Mouse (Mus musculus) C2C12 (cell line): Measurements from ENCODE around the gene Pax4. TPM values are rescaled to one million over a fixed set of nuclear protein-coding genes. Genes with fewer than 3 reads are reported as not detected.

Experiments
- H3K27me3 ChIP-seq: one replicate; pipeline ENCODE4 v1.6.1; 2011; ENCODE audit not compliant: control insufficient read depth, insufficient read depth, insufficient read length
- H3K36me3 ChIP-seq: one replicate; pipeline ENCODE4 v1.6.1; 2011; ENCODE audit not compliant: control insufficient read depth, insufficient read depth
- H3K4me3 ChIP-seq: one replicate; pipeline ENCODE4 v1.5.1; 2011; ENCODE audit warnings: mild to moderate bottlenecking, control low read depth; ENCODE audit not compliant: poor library complexity, insufficient read depth, severe bottlenecking
- H3K79me2 ChIP-seq: one replicate; pipeline ENCODE4 v1.6.1; 2011; ENCODE audit not compliant: control insufficient read depth, insufficient read depth
- H3K79me3 ChIP-seq: one replicate; pipeline ENCODE4 v1.6.1; 2011; ENCODE audit warnings: low read depth, control low read depth
- H3ac ChIP-seq: one replicate; pipeline ENCODE3; 2011; ENCODE audit warnings: low read depth; ENCODE audit not compliant: control insufficient read depth, insufficient read length
- CEBPB ChIP-seq: IDR thresholded peaks from one replicate; pipeline ENCODE4 v1.6.1; 2011; ENCODE audit warnings: low read depth, mild to moderate bottlenecking, control low read depth, moderate library complexity
- CTCF ChIP-seq: IDR thresholded peaks from one replicate; pipeline ENCODE4 v1.5.1; 2011; ENCODE audit not compliant: control insufficient read depth, insufficient read depth, insufficient read length
- FOSL1 ChIP-seq: IDR thresholded peaks from one replicate; pipeline ENCODE4 v1.8.0; 2011; ENCODE audit warnings: mild to moderate bottlenecking, low read length; ENCODE audit not compliant: poor library complexity, insufficient read depth, severe bottlenecking
- MAX ChIP-seq: IDR thresholded peaks from one replicate; pipeline ENCODE4 v1.6.1; 2011; ENCODE audit warnings: mild to moderate bottlenecking, control low read depth
- MYOD1 ChIP-seq: IDR thresholded peaks from one replicate; pipeline ENCODE4 v1.6.1; 2011; ENCODE audit warnings: low read depth; ENCODE audit not compliant: control insufficient read depth, insufficient read length
- MYOG ChIP-seq: IDR thresholded peaks from one replicate; pipeline ENCODE4 v1.6.1; 2011; ENCODE audit not compliant: control insufficient read depth, insufficient read length; ENCODE audit errors: extremely low read depth
- USF1 ChIP-seq: IDR thresholded peaks from one replicate; pipeline ENCODE4 v1.6.1; 2011; ENCODE audit warnings: low read depth, mild to moderate bottlenecking, control low read depth, moderate library complexity
- polyA plus RNA-seq: library from polyadenylated mRNA; unstranded; fragments of >200 nt; fragmentation: generic; extraction: Trizol; gene quantifications from one replicate; pipeline ENCODE4 v1.2.1, GENCODE M21; 2012; ENCODE audit warnings: missing spikeins

Pax4 gene
- polyA plus RNA-seq, 1 experiment = not detected

- H3ac ChIP-seq = no peak overlapping the region
- no peaks in the 10 kb centered on the region for H3K27me3 ChIP-seq
- H3K79me2 ChIP-seq = no peaks in the 10 kb centered on the region
- no peaks in the 10 kb centered on the region for H3K79me3 ChIP-seq
- TF ChIP-seq MYOG (no peak), FOSL1 (no peak)
- H3K4me3 ChIP-seq = no peak overlapping the region
- peaks cover 6% of the 10 kb centered on the region for H3K36me3 ChIP-seq
Observed at GRCm38 (mm10) chr6:28431538-28431855, 17.7 kb downstream of the Pax4 start.

DNA sequence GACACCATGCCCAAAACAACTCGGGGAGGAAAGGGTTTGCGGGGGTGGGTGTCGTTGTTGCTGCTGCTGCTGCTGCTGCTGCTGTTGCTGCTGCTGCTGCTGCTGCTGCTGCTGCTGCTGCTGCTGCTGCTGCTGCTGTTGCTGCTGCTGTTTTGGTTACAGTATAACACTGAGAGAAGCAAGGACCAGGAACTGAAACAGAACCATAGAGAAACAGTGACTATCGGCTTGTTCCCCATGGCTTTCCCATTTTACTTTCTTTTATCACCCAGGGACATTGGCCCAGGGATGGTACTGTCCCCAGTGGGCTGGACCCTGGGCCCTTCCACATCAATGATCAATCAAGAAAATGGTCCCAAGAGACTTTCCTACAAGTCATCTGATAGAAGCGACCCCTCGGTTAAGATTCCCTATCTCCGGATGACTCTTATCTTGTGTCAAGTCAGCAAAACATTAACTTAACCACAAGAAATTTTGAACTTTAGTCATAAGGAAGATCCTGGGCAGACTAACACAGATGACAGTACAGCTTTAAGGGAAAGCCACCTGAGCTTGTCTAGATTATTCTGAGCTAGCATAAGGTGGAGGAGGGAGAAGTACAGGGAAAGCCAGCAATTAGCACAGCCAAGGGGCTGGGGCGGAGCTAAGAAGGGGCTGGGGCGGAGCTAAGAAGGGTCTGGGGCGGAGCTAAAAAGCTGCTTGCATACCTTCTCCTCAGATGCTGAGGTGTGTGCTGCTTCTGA is 18.2 kb downstream of the Pax4 start:
- Histone ChIP-seq H3K36me3 (peaks cover 6% of the 10 kb centered on the region), H3ac (no peak overlapping the region), H3K4me3 (no peak overlapping the region), H3K27me3 (no peaks in the 10 kb centered on the region), H3K79me3 (no peaks in the 10 kb centered on the region), H3K79me2 (no peaks in the 10 kb centered on the region)
- TF ChIP-seq MYOG (no peak), MAX (no peak), CTCF (no peak), CEBPB (no peak), MYOD1 (no peak), FOSL1 (no peak), USF1 (no peak)

DNA sequence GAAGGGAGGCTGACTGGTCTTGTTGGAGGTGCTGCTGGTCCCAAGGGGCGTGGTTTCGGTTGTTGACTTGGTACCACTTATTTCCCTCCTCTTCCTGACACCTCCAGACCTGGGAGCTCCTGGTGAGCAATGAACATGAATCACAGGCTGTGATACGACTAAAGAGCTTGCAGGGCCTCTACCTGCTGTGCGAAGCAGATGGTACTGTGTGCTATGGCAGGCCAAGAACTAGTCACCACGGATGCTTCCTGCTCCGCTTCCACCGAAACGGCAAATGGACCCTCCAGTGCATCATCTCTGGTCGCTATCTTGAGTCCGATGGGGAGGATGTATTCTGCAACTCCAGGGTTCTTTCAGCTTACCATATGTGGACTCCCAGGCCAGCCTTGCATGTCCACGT is 19.3 kb downstream of the Pax4 start:
- peaks cover 6% of the 10 kb centered on the region for H3K36me3 ChIP-seq
- TF ChIP-seq MAX (no peak), FOSL1 (no peak), CTCF (no peak), MYOG (no peak), USF1 (no peak), CEBPB (no peak)
- peaks cover 2% of the 10 kb centered on the region for H3K79me3 ChIP-seq
- H3K79me2 ChIP-seq = peaks cover 2% of the 10 kb centered on the region
- H3K27me3 ChIP-seq = no peaks in the 10 kb centered on the region
- H3ac ChIP-seq = no peak overlapping the region
- no peak overlapping the region for H3K4me3 ChIP-seq

DNA sequence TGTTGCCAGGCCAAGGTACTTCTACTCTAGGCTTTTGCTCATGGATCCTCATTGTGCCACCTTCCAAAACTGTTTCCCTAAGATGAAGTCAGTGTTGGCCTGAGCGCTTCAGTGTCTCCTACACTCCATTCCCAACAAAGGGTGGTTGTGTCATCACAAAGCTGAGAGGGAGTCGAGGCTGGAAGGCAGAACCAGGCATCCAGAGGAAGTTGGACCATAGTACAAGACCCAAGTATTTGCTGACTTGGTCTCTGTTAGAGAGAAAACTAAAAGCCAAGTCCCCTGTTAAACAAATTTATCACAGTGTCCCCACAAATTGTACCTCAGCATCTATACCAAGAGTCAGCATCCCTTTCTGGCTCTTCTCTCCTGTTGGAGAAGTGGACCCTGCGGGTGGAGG is 20.9 kb downstream of the Pax4 start, which contains the start of gene Gcc1:
TSS of gene Gcc1 (minus strand) at position 101 of the 400 bp plus-strand sequence.
- Histone ChIP-seq H3K27me3 (no peaks in the 10 kb centered on the region), H3K79me2 (peaks cover 15% of the 10 kb centered on the region), H3K36me3 (peaks cover 6% of the 10 kb centered on the region), H3K79me3 (peaks cover 7% of the 10 kb centered on the region), H3ac (no peak within 1 kb of the TSS), H3K4me3 (no peak within 1 kb of the TSS)
- TF ChIP-seq USF1 = no peak
- no peak for TF ChIP-seq MYOD1
- no peak for TF ChIP-seq CEBPB
- no peak for TF ChIP-seq FOSL1
- TF ChIP-seq MAX = no peak
- no peak for TF ChIP-seq CTCF
- no peak for TF ChIP-seq MYOG

DNA sequence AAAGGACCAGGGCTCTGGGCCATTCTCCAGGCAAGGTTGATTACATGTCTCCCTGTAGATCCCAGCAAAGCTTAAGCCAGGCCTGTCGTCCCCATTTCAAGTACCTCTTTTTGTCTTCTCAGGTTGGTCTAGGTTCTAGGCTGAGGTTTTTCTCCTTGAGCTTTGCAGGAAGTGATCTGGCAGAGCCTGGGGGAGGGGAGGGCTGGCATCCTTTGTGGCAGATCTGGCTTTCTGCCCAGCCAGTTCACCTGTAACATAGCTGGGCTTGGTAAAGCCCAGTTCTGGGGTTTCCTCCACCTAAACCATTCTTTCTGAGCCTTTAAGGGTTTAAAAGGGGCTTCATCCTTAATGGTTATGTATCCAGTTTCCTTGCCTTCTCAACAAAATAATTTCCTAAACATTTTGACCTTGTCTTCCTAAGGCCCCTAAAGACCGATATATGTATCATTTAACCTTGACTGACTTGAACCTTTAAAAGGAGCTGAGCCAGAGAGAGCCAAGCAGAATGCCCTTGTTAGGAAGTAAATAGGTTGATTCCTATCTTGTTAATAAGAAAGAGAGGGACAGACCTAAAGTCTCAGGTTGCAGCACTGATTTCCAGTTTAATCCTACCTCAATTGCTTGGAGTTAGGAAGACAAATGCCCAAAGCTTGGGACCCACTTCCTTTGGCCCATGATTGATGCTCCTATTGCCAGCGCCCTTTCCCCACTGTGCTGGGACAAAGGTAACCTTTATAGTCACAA is 21.9 kb downstream of the Pax4 start, which contains the start of gene Fscn3:
TSS of gene Fscn3 (plus strand) at position 694 of the 744 bp plus-strand sequence.
- Histone ChIP-seq H3K27me3 (no peaks in the 10 kb centered on the region), H3K36me3 (peaks cover 6% of the 10 kb centered on the region), H3ac (no peak within 1 kb of the TSS), H3K4me3 (no peak within 1 kb of the TSS), H3K79me3 (peaks cover 7% of the 10 kb centered on the region), H3K79me2 (peaks cover 15% of the 10 kb centered on the region)
- TF ChIP-seq CTCF (no peak), MAX (no peak), CEBPB (no peak), FOSL1 (no peak)

DNA sequence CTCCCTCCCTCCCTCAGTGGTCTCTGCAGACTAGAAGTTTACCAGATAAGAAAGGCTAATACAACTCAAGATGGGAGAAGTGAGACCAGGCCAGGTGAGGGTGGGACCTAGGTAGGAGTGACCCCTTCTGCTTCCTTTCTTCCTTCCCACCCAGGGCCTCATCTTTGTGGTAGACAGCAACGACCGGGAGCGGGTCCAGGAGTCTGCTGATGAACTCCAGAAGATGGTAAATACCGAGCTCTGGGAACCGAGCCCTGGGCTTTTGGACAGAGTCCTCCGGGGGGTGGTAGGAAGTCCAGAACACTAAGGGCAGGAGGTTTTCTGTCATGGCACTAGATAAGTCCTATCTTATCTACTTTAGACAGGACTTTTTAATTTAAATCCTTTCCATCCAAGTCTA is 24.1 kb downstream of the Pax4 start:
- TF ChIP-seq MYOD1 = no peak
- TF ChIP-seq MYOG = no peak
- TF ChIP-seq USF1 = no peak
- no peak for TF ChIP-seq MAX
- no peak for TF ChIP-seq CTCF
- TF ChIP-seq CEBPB = no peak
- TF ChIP-seq FOSL1 = no peak
- Histone ChIP-seq H3K4me3 (no peak overlapping the region), H3ac (no peak overlapping the region), H3K79me2 (peaks cover 25% of the 10 kb centered on the region), H3K79me3 (peaks cover 11% of the 10 kb centered on the region), H3K36me3 (peaks cover 6% of the 10 kb centered on the region), H3K27me3 (no peaks in the 10 kb centered on the region)
